Mouse (Mus musculus) inflammation-experienced regulatory T-cells, adult 6 months (primary cell): ENCODE results near the gene Slc20a1. TPM values are rescaled to one million over a fixed set of nuclear protein-coding genes. Genes with fewer than 3 reads are reported as not detected.

Experiments
- ATAC-seq: one replicate; pipeline ENCODE4 v1.8.0; 2017
- polyA plus RNA-seq, 3 experiments: library from polyadenylated mRNA; unstranded; fragments of 100-300 nt; shearing (Covaris generic); gene quantifications; one replicate each; pipeline ENCODE4 v1.2.1; 2017

Slc20a1 gene
- 100 to 1,000 TPM in 1 of 3 experiments, 10 to 100 TPM in 2; 95.3 to 104 (median 98.9) TPM for polyA plus RNA-seq

GRCm38 (mm10) chr2:129198436-129199327, at the start of gene Slc20a1:
Gene Slc20a1, plus strand, starts transcription at chr2:129198764.
- peak; percentile 91 for ATAC-seq

GRCm38 (mm10) chr2:129148836-129149235, 49.7 kb upstream of the Slc20a1 start:
- no peak for ATAC-seq

- ATAC-seq = no peak
Measured at GRCm38 (mm10) chr2:129150386-129150785, 48.2 kb upstream of the Slc20a1 start.

GRCm38 (mm10) chr2:129151111-129151510, 47.5 kb upstream of the Slc20a1 start:
- ATAC-seq = no peak

- ATAC-seq = no peak
Measured at GRCm38 (mm10) chr2:129152751-129153150, 45.8 kb upstream of the Slc20a1 start.

- no peak for ATAC-seq
Measured at GRCm38 (mm10) chr2:129164815-129165214, 33.7 kb upstream of the Slc20a1 start.

GRCm38 (mm10) chr2:129166466-129167463, 31.8 kb upstream of the Slc20a1 start:
- no peak for ATAC-seq

- no peak for ATAC-seq
Measured at GRCm38 (mm10) chr2:129173386-129173785, 25.2 kb upstream of the Slc20a1 start.

GRCm38 (mm10) chr2:129174474-129174873, 24.1 kb upstream of the Slc20a1 start:
- ATAC-seq = peak; percentile 81

- no peak for ATAC-seq
Measured at GRCm38 (mm10) chr2:129175636-129176035, 22.9 kb upstream of the Slc20a1 start.

GRCm38 (mm10) chr2:129176676-129177420, 21.7 kb upstream of the Slc20a1 start:
- no peak for ATAC-seq

- no peak for ATAC-seq
Measured at GRCm38 (mm10) chr2:129177661-129178060, 20.9 kb upstream of the Slc20a1 start.

- no peak for ATAC-seq
Measured at GRCm38 (mm10) chr2:129178182-129178908, 20.2 kb upstream of the Slc20a1 start.

GRCm38 (mm10) chr2:129179946-129180853, 18.4 kb upstream of the Slc20a1 start:
- ATAC-seq = peak; percentile 76

- no peak for ATAC-seq
Measured at GRCm38 (mm10) chr2:129181509-129181908, 17.1 kb upstream of the Slc20a1 start.

GRCm38 (mm10) chr2:129182412-129182811, 16.2 kb upstream of the Slc20a1 start:
- ATAC-seq = no peak

- ATAC-seq = peak; percentile 74
Measured at GRCm38 (mm10) chr2:129183561-129184031, 15.0 kb upstream of the Slc20a1 start.

- no peak for ATAC-seq
Measured at GRCm38 (mm10) chr2:129184853-129185252, 13.7 kb upstream of the Slc20a1 start.

GRCm38 (mm10) chr2:129185611-129186290, 12.8 kb upstream of the Slc20a1 start:
- peak; percentile 33 for ATAC-seq
